Mouse (Mus musculus) hindbrain, embryonic 11.5 days (tissue): Measurements from ENCODE around the gene N4bp2. TPM values are rescaled to one million over a fixed set of nuclear protein-coding genes. Genes with fewer than 3 reads are reported as not detected.

Experiments
- ATAC-seq: fragments of 200-750 bp; cut with Nextera tagmentation; 2 replicates; pipeline ENCODE4 v1.8.0; 2017; ENCODE audit warnings: mild to moderate bottlenecking, moderate TSS enrichment, moderate library complexity; ENCODE audit not compliant: low FRiP score
- DNase-seq: peaks from one replicate; pipeline ENCODE4 v3.0.0-alpha.2; 2015; ENCODE audit warnings: low spot score
- H3K27ac ChIP-seq: fragments of 300-500 bp; sonication (generic); 2 replicates; pipeline ENCODE4 v1.5.1; 2014; ENCODE audit warnings: mild to moderate bottlenecking, low read depth, low read length
- H3K27me3 ChIP-seq: fragments of 300-500 bp; sonication (generic); 2 replicates; pipeline ENCODE4 v1.6.1; 2014; ENCODE audit warnings: mild to moderate bottlenecking, low read length, moderate library complexity, mixed read lengths; ENCODE audit not compliant: control insufficient read depth, insufficient read depth
- H3K36me3 ChIP-seq: fragments of 300-500 bp; sonication (generic); 2 replicates; pipeline ENCODE4 v1.6.1; 2014; ENCODE audit warnings: mild to moderate bottlenecking, low read length, moderate library complexity, mixed read lengths; ENCODE audit not compliant: control insufficient read depth, insufficient read depth
- H3K4me1 ChIP-seq: fragments of 300-500 bp; sonication (generic); replicated peaks from 2 replicates; pipeline ENCODE4 v1.6.1; 2014; ENCODE audit warnings: low read length, mixed read lengths; ENCODE audit not compliant: control insufficient read depth, insufficient read depth
- H3K4me2 ChIP-seq: fragments of 300-500 bp; sonication (generic); replicated peaks from 2 replicates; pipeline ENCODE4 v1.6.1; 2014; ENCODE audit warnings: mild to moderate bottlenecking, low read depth, low read length
- H3K4me3 ChIP-seq: fragments of 300-500 bp; sonication (generic); 2 replicates; pipeline ENCODE4 v1.5.1; 2014; ENCODE audit warnings: low read depth, low read length
- H3K9ac ChIP-seq: fragments of 300-500 bp; sonication (generic); 2 replicates; pipeline ENCODE4 v1.6.1; 2014; ENCODE audit warnings: low read depth, low read length
- H3K9me3 ChIP-seq: fragments of 300-500 bp; sonication (generic); 2 replicates; pipeline ENCODE4 v1.6.1; 2016; ENCODE audit warnings: low read length; ENCODE audit not compliant: control insufficient read depth
- WGBS: fragments of 180-500 bp; shearing (Covaris S2); extraction: QIAGEN DNeasy Blood & Tissue Kit; methylation state at CpG from one replicate; pipeline ENCODE4 v1.1.7; 2014; 5-methylcytosine and 5-hydroxymethylcytosine counted together
- polyA plus RNA-seq: library from polyadenylated mRNA; unstranded; fragments of >200 nt; fragmentation: Nextera tagmentation; extraction: Ambion mirVana; gene quantifications from 2 replicates; pipeline ENCODE4 v1.2.1, GENCODE M21; 2014

Gene N4bp2
- polyA plus RNA-seq, 1 experiment from 2014 or later = 55.7 TPM

- ATAC-seq (no peak), DNase-seq (no peak)
- 81% methylated on average over 5 of the region's 5 CpGs for WGBS
- H3K27ac ChIP-seq = no peak overlapping the region
- H3K36me3 ChIP-seq = no peaks in the 10 kb centered on the region
- H3K9me3 ChIP-seq = no peaks in the 10 kb centered on the region
- no peak overlapping the region for H3K4me3 ChIP-seq
- no peak overlapping the region for H3K9ac ChIP-seq
- H3K27me3 ChIP-seq = no peaks in the 10 kb centered on the region
- H3K4me2 ChIP-seq = no peak overlapping the region
- no peaks in the 10 kb centered on the region for H3K4me1 ChIP-seq
These were observed 2.3 kb upstream of the N4bp2 start for GRCm38 (mm10) chr5:65761020-65761419.

GRCm38 (mm10) chr5:65761921-65762320, 1.4 kb upstream of the N4bp2 start:
- Histone ChIP-seq H3K27ac (no peak overlapping the region), H3K4me1 (no peaks in the 10 kb centered on the region), H3K9me3 (no peaks in the 10 kb centered on the region), H3K4me2 (no peak overlapping the region), H3K9ac (no peak overlapping the region), H3K36me3 (no peaks in the 10 kb centered on the region), H3K27me3 (no peaks in the 10 kb centered on the region), H3K4me3 (peak overlapping the region; percentile 10; the same call in 1 of the 2 replicates)
- DNase-seq (peak; percentile 49), ATAC-seq (no peak; the same call in 1 of the 2 replicates)

- Histone ChIP-seq H3K9me3 (no peaks in the 10 kb centered on the region), H3K4me3 (peak overlapping the region; percentile 91), H3K4me2 (peak overlapping the region; percentile 91), H3K27ac (peak overlapping the region; percentile 100), H3K36me3 (no peaks in the 10 kb centered on the region), H3K4me1 (no peaks in the 10 kb centered on the region), H3K9ac (peak overlapping the region; percentile 99), H3K27me3 (no peaks in the 10 kb centered on the region)
- ATAC-seq (no peak), DNase-seq (no peak)
- WGBS = 0% methylated on average over 3 of the region's 3 CpGs
These were observed 635 bp upstream of the N4bp2 start for GRCm38 (mm10) chr5:65762686-65763085.

- Histone ChIP-seq H3K9ac (peak overlapping the region; percentile 99), H3K4me1 (no peaks in the 10 kb centered on the region), H3K27me3 (no peaks in the 10 kb centered on the region), H3K9me3 (no peaks in the 10 kb centered on the region), H3K4me3 (peak overlapping the region; percentile 91), H3K36me3 (no peaks in the 10 kb centered on the region), H3K27ac (peak overlapping the region; percentile 100), H3K4me2 (peak overlapping the region; percentile 91)
- WGBS = 1% methylated on average over 58 of the region's 121 CpGs
- ATAC-seq (peak; percentile 89), DNase-seq (peak; percentile 86)
These were observed 830 bp downstream of the N4bp2 start for GRCm38 (mm10) chr5:65763916-65764785.

- Histone ChIP-seq H3K9me3 (no peaks in the 10 kb centered on the region), H3K27ac (peak overlapping the region; percentile 100), H3K4me3 (peak overlapping the region; percentile 91), H3K36me3 (no peaks in the 10 kb centered on the region), H3K9ac (peak overlapping the region; percentile 99), H3K4me2 (peak overlapping the region; percentile 91), H3K27me3 (no peaks in the 10 kb centered on the region), H3K4me1 (no peaks in the 10 kb centered on the region)
- 8% methylated on average over 36 of the region's 36 CpGs for WGBS
- peak; percentile 83 for DNase-seq
- ATAC-seq = peak; percentile 83
These were observed 1.7 kb downstream of the N4bp2 start for GRCm38 (mm10) chr5:65764786-65765634.

- Histone ChIP-seq H3K9ac (0 out of 2 replicates have a peak overlapping the region, but pooled peaks have one; percentile 1), H3K4me1 (no peaks in the 10 kb centered on the region), H3K36me3 (no peaks in the 10 kb centered on the region), H3K9me3 (no peaks in the 10 kb centered on the region), H3K27ac (no peak overlapping the region), H3K4me2 (peak overlapping the region; percentile 91), H3K4me3 (peak overlapping the region; percentile 91), H3K27me3 (no peaks in the 10 kb centered on the region)
- no peak for ATAC-seq
- WGBS = 65% methylated on average over 5 of the region's 5 CpGs
- no peak for DNase-seq
These were observed 2.3 kb downstream of the N4bp2 start for GRCm38 (mm10) chr5:65765635-65765911.

- Histone ChIP-seq H3K9me3 (no peaks in the 10 kb centered on the region), H3K27ac (no peak overlapping the region), H3K36me3 (no peaks in the 10 kb centered on the region), H3K4me3 (no peak overlapping the region), H3K4me2 (no peak overlapping the region), H3K9ac (no peak overlapping the region), H3K27me3 (no peaks in the 10 kb centered on the region), H3K4me1 (no peaks in the 10 kb centered on the region)
- ATAC-seq = no peak
- 96% methylated on average over 5 of the region's 5 CpGs for WGBS
- no peak for DNase-seq
These were observed 4.7 kb downstream of the N4bp2 start for GRCm38 (mm10) chr5:65768007-65768406.

GRCm38 (mm10) chr5:65770065-65770464, 6.7 kb downstream of the N4bp2 start:
- H3K27me3 ChIP-seq = no peaks in the 10 kb centered on the region
- H3K4me2 ChIP-seq = no peak overlapping the region
- no peaks in the 10 kb centered on the region for H3K4me1 ChIP-seq
- no peak overlapping the region for H3K9ac ChIP-seq
- no peak overlapping the region for H3K27ac ChIP-seq
- ATAC-seq (no peak), DNase-seq (no peak)
- 97% methylated on average over 7 of the region's 7 CpGs for WGBS
- H3K36me3 ChIP-seq = no peaks in the 10 kb centered on the region
- H3K4me3 ChIP-seq = no peak overlapping the region
- H3K9me3 ChIP-seq = no peaks in the 10 kb centered on the region
